Mouse (Mus musculus) frontal cortex, postnatal 14 days (tissue): ENCODE data around the gene Gm11042.
A peak's percentile ranks its signal among the peaks of the same experiment; 100 is the strongest.

Experiments
- DNase-seq, 2 experiments: peaks; one replicate each; pipeline ENCODE4 v3.0.0; 2022; ENCODE audit warnings: low spot score in 2 of 2

The Gm11042 gene

DNA sequence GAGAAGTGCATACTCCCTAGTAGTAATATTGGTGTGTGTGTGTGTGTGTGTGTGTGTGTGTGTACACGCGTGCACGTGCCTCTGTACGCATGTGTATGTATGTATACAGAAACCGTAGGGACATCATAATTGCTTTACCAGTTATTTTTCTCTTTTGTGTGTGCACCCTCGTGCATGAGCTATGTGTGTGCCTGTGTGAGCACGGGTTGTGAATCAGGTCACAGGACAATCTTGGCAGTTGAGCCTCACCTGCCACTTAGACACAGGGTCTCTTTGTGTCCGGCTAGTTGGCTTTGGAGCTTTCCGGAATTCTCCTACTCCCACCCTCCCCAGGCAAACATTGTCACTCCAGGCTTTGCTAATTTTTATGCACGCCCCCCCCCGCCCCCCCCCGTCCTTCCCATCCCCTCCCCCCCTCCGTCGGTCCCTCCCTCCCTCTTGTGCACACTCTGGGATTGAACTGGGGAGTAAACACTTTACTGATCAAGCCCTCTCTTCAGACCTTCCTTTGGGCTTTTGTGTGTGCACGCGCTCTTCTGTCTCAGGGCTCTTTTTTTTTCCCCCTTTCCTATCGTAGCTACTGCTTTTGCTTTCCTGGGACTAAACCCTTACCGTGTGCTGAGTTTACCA lies at the start of gene Gm11042:
Gene Gm11042, minus strand, starts transcription at position 51 of the 630 bp plus-strand sequence.
- no peak for DNase-seq

DNA sequence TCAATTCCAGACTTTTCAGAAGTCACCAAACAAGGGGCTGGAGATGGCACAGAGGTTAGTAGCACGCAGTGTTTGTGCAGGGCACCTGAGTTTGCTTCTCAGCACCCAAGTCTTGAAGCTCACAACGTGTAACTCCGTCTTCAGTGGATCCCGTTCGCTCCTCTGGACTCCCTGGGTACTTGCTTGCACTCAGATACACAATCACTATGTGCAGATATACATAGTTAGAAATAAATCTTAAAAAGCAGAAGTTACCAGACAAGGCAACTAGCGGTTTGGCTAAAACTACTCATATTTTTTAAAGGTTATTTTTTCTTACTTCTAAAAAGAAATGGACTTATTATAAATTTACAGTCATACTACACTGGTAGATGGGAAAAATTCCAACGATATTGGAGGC lies 48.3 kb upstream of the Gm11042 start:
- no peak for DNase-seq

- peak in 1 of 2 experiments; percentile 14 for DNase-seq
These were observed 46.9 kb upstream of the Gm11042 start for GRCm38 (mm10) chr12:74363076-74363475.

DNA sequence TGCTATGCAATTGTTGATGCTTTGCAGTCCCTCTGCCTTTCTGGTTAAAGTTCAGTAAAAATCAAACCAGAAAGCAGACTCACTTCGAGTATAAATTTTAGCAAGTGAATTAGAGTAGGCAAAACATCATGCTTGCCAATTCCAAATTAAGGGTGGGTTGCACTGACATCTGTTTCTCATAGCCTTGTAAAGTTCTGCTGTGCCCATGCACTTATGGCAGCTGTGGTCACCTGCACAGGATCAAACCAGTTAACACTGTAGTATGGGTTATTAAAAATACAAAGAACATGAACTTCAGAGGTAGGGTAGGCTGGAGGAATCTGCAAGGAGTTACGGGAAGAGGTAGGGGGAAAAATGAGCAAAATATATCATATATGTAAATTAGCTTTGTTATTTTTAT lies 46.3 kb upstream of the Gm11042 start:
- DNase-seq, result no peak

- DNase-seq, result no peak
These were observed 43.6 kb upstream of the Gm11042 start for GRCm38 (mm10) chr12:74359791-74360190.

DNA sequence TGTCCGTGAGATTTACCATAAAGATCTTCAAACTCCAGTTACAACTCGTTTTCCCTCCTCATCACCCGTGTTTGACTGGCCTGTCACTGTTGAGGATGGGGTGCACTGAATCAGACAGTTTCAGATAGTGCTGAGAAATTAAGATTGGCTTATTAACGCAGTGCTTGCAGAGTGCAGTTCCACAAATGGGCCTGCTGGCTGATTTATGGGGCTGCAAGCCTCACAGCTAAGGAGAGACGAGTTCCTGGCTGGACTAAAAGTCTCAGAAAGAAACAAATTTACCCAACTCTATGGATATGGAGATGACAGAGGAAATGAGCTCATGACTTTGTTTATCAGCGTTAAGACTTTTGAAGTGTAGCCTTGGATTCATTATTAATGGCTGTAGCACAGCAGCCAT lies 41.6 kb upstream of the Gm11042 start:
- no peak for DNase-seq

- DNase-seq, result no peak
These were observed 26.5 kb upstream of the Gm11042 start for GRCm38 (mm10) chr12:74342720-74343119.

- DNase-seq, result no peak
These were observed 23.9 kb upstream of the Gm11042 start for GRCm38 (mm10) chr12:74340070-74340469.

DNA sequence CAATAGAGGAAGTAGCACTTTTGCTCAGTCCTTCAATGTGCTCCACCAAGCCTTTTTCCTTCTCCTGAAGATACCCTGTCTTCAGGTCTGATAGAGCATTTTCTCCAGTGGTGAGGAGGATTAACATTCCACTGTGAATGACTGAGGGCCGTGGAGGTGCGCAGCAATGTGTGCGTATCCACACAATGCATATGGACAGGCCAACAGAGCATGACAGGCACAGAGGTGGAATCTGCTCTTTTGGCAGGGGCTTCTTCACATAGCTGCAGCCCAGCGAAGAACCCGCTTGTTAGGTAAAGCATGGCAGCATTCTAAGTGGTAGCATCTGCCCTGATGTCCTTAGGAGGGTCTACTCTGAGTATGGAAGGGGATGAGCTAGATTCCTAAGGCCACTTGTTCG lies 17.5 kb upstream of the Gm11042 start:
- no peak for DNase-seq

DNA sequence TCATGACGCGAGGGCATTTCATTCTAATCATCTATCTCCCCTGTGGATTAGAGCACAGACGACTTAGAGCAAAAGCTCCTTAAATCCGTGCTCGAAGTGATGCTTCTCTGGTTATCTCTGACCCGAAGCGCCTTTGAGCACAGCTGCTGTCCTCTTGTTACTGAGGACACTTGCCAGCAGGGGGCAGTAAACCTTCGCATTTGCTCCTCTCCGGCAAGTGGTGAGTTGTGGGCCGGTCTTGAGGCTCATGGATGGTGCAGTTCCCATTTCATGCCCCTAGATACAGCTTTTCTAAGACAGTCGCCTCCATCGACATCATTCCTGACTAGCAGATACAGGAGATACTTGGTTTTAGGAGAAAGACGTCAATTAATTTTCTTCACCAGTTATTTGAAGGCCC lies 16.8 kb upstream of the Gm11042 start:
- DNase-seq, result peak; percentile 52 to 68

DNA sequence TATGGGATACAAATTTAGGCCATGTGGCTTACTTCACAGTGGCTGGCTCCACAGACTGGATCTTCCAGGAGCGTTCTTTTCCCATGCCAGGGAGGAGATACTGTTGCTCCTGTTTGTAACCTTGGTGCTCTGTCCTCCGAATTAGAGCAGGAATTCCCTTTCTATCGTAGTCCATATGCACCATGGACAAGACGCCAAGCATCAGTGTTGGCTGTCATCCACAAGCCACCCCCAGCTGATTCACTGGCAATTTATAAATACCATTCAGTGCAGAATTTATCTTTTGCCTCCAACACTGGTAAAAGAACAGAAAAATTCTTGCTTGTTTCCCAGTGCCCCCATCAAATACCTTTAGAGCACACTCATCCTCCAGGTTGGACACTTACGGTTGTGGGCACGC lies 13.6 kb upstream of the Gm11042 start:
- no peak for DNase-seq

- no peak for DNase-seq
These were observed 10.4 kb upstream of the Gm11042 start for GRCm38 (mm10) chr12:74326644-74327043.

- DNase-seq, result no peak
These were observed 5.8 kb upstream of the Gm11042 start for GRCm38 (mm10) chr12:74321981-74322380.

DNA sequence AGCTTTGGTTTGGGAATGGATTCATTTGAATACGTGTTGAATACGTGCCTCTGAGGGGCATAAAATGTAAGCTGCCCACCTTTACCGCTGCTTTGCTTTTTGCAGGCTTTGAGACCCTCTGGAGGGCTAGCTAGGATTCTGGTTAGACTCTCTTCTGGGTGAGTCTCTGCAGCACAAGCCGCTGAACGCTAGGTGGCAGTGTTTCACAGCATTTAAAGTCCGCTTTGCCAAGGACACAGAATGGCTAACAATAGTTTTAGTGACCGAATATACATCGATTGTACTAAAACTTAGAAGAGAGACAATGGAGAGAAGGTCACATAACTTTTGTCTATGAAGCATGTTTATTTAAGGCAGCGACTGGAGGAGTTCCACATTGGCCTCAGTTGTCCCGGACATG lies 4.1 kb upstream of the Gm11042 start:
- DNase-seq, result peak in 1 of 2 experiments; percentile 76

DNA sequence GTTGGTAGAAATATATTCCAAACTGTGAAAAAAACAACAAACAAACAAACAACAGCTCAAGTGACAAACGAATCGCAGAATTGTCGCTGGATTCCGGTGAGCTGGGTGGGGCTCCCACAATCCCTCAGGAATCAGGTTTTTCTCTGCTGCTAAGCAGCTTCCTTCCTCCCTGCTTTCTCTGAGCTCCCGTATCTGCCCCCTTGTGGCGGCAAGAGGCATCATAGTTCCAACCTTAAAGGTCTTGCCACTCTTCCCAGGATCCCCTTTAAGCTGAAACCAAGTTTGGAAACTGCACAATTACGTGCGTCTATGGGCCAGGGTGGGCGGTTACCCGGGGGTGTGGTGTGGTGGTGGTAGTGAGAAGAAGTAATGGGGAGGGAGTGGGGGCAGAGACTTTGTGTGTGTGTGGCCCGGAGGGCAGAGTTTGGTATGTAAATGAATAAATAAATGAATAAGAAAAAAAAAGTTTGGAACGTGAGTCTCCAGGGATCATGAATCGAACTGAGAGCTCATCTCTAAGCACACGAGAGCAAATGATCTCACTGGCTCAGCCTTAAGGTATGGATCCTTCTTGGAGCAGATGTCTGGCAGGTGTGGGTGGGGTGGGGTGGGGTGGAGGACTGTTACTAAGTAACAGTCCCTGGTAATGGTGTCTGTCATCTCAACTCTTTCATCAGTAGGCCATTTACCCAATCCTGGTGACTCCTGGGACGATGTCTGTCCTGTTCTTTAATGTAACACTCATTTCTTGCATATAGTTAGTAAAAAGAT lies 980 bp upstream of the Gm11042 start:
- peak; percentile 55 to 68 for DNase-seq

DNA sequence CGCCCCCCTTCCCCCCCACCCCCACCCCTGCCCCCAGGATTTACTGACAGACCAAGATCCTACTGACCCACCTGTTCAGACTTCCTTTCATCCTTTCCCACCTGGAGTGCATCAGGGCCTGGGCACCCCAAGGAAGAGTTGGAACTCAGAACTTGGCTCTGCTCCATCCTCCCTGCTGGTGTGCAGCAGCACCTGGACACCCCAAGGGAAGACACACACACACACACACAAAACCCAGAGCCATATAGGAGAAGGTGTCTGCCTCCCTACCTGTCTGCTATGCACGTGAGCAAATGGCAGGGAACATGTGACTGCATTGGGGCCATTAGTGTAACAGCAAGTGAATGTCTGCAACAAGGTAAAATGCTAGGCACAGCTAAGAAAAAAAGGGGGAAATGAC lies 973 bp downstream of the Gm11042 start:
- DNase-seq, result no peak

DNA sequence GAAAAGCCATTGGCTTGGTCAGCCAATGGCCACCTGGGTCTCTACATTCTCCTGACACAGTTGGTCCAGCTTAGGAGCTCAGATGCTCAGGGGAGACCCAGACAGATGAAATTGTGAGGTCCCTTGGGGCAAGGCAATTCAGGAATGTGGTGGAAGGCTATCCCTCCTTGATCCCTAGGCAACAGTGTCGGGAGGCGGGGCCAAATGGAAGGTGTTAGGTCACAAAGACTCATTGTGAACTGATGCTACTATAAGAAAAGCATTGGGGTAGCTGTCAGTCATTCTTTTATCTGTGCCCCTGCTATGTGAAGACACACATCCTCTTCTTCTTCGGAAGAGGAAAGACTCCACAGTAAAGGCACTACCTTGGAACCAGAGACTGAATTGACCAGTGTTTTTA lies 3.6 kb downstream of the Gm11042 start:
- DNase-seq, result no peak

GRCm38 (mm10) chr12:74303418-74304294 lies 12.5 kb downstream of the Gm11042 start:
- no peak for DNase-seq

- DNase-seq, result no peak
These were observed 14.6 kb downstream of the Gm11042 start for GRCm38 (mm10) chr12:74301559-74301958.

DNA sequence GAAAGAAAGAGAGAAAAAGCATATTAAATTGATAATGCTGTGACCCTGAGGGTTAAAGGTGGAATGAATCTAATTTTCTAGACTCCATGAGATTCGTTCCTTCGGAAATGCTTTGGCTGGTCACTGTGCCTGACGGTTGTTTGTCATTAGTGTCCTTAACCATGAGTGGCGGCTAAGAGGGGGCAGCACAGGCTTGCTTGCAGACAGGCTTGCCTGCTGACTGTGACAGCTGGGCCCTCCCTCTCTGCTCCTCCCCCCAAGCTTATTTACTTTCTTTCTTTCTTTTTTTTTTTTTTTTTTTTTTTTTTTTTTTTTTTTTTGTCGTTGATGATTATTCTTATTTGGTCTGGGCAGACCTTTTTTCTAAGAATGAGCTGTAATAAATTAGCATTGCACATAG lies 19.8 kb downstream of the Gm11042 start:
- DNase-seq, result no peak

GRCm38 (mm10) chr12:74293624-74294023 lies 22.6 kb downstream of the Gm11042 start:
- DNase-seq, result no peak

- no peak for DNase-seq
These were observed 25.2 kb downstream of the Gm11042 start for GRCm38 (mm10) chr12:74290983-74291382.

DNA sequence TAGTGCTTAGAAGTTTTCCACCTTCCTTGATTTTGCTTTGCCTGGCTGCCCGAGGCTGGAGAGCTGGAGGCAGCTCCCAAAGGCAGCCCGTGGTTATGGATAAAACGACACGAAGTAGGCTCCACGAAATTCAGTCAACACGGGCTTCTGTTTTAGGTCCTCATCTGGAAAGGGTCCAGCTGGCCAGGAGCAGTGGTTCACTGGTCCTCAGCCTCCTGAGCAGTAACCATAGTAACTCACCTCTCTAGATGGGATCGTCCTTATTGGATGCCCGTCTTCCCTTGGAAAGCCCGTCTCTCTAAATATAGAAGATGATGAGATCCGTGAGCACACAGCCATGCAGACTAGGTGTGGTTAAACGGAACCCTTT lies 31.5 kb downstream of the Gm11042 start:
- DNase-seq, result peak; percentile 44 to 49
